Mouse (Mus musculus): Measurements from ENCODE around the gene Sema3e. TPM values are rescaled to one million over a fixed set of nuclear protein-coding genes. Genes with fewer than 3 reads are reported as not detected.

Sema3e gene
- polyA plus RNA-seq, 1 experiment from 2014 or later = 1.2 TPM

DNA sequence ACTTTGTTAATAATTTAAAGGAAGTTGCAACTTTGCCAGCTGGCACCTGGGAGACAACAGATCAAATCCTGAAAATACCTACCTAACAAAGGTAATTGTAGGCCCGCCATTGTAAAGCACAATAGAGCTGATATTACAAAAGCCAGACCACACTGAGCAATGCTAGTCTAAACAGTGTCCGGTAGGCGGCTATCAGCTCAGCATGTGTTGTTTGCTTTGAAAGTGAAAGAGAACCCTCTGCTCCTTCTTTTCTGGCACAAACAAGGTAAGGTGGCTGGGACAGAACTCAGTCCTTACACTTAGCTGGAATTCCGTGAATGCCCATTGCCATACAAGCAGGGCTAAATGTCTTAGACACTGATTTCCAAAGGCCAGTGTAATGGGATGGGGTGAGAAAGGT lies 7.0 kb downstream of the Sema3e start:
- Histone ChIP-seq H3K9ac (no peak overlapping the region), H3K9me3 (replicated peaks) (no peaks in the 10 kb centered on the region), H3K36me3 (no peaks in the 10 kb centered on the region), H3K27me3 (replicated peaks) (no peaks in the 10 kb centered on the region), H3K27ac (ENCODE audit: poor library complexity, severe bottlenecking) (no peak overlapping the region), H3K4me2 (no peak overlapping the region), H3K4me3 (no peak overlapping the region), H3K4me1 (replicated peaks) (0 out of 2 replicates have a peak, but pooled peaks cover 6% of the 10 kb centered on the region)
- no peak for ATAC-seq (ENCODE audit: insufficient number of reproducible peaks, low FRiP score)
- 33% methylated on average over 4 of the region's 4 CpGs for WGBS

DNA sequence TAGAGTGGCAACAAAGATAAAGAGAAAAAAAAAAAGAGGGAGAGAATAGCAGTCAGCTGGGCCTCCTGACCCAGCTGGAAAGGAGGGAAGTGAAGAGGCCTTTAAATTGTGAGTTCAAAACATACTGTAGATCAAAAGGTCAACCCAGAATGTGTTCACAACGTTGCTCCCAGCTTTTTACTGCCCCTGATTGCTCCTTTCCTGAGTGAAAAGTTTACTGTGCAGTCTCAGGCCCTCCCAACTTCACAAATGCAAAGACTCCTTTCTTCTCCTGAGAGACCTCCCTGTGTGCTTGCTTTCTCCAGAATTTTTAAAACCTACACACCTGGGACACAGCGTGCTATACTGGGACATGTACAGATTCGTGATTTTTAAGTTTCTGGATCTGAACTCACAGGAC lies 8.2 kb downstream of the Sema3e start:
- no peaks in the 10 kb centered on the region for H3K9me3 ChIP-seq (replicated peaks)
- no peak for ATAC-seq (ENCODE audit: insufficient number of reproducible peaks, low FRiP score)
- 41% methylated on average over 3 of the region's 3 CpGs for WGBS
- H3K36me3 ChIP-seq = no peaks in the 10 kb centered on the region
- H3K4me3 ChIP-seq = no peak overlapping the region
- no peak overlapping the region for H3K27ac ChIP-seq (ENCODE audit: poor library complexity, severe bottlenecking)
- no peak overlapping the region for H3K4me2 ChIP-seq
- H3K27me3 ChIP-seq (replicated peaks) = no peaks in the 10 kb centered on the region
- H3K9ac ChIP-seq = no peak overlapping the region
- 0 out of 2 replicates have a peak, but pooled peaks cover 6% of the 10 kb centered on the region for H3K4me1 ChIP-seq (replicated peaks)

DNA sequence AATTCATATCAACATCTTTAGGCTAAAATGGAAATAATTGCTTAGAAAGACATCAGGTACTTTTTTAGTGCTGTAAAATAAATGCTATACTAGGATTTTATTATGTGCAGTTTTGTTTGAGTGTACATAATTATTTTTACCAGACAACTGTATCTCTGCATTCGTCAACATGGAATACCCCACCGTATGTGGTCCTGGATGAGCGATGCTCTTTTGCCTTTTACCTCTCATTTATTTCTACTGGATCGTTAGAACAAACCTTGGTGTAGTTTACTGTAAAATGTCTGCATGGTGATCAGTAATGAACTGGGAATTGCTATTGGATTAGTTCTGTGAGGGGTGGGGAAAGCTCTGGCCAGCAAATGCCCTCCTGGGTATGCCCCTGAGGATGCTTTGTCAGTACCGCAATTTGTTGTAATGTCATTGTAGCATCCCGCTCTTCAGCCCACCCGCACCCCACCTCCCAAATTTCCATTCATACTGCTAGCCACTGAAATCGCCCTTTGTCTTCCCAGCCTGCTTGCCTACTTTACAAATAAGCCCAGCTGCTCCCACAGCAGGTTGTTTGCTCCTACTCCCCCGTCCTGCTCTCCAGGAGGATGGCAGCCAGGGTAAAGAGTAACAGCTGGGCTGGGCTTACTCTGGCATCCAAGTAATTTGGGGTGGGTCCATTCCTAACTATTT lies 13.9 kb downstream of the Sema3e start:
- no peaks in the 10 kb centered on the region for H3K27me3 ChIP-seq (replicated peaks)
- no peak overlapping the region for H3K4me2 ChIP-seq
- WGBS = 22% methylated on average over 9 of the region's 9 CpGs
- no peak overlapping the region for H3K4me3 ChIP-seq
- ATAC-seq (ENCODE audit: insufficient number of reproducible peaks, low FRiP score) = no peak
- no peaks in the 10 kb centered on the region for H3K4me1 ChIP-seq (replicated peaks)
- H3K9me3 ChIP-seq (replicated peaks) = no peaks in the 10 kb centered on the region
- no peaks in the 10 kb centered on the region for H3K36me3 ChIP-seq
- H3K9ac ChIP-seq = no peak overlapping the region
- H3K27ac ChIP-seq (ENCODE audit: poor library complexity, severe bottlenecking) = no peak overlapping the region

DNA sequence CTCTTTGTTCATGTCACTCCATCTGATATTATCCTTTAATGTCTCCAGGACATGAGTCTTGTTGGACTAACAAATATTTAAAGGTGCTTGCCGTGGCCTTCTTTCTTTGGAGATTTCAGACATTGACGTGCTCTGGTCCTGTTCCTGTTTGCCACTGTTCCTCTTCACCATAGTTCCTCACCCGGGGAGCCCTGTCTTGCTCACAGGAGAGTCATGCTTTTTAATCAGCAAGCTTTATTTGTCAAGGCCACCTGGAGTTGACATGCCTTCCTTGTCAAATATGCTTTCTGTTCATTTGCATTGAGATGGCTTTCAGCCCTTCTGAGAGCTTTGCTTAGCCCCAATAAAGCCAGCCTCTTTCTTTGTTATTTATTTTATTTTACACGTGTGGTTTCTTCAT lies 15.1 kb downstream of the Sema3e start:
- H3K4me2 ChIP-seq = no peak overlapping the region
- ATAC-seq (ENCODE audit: insufficient number of reproducible peaks, low FRiP score) = no peak
- no peak overlapping the region for H3K27ac ChIP-seq (ENCODE audit: poor library complexity, severe bottlenecking)
- H3K9me3 ChIP-seq (replicated peaks) = no peaks in the 10 kb centered on the region
- WGBS = 31% methylated on average over 4 of the region's 4 CpGs
- H3K27me3 ChIP-seq (replicated peaks) = no peaks in the 10 kb centered on the region
- no peaks in the 10 kb centered on the region for H3K36me3 ChIP-seq
- H3K4me1 ChIP-seq (replicated peaks) = no peaks in the 10 kb centered on the region
- H3K9ac ChIP-seq = no peak overlapping the region
- H3K4me3 ChIP-seq = no peak overlapping the region

DNA sequence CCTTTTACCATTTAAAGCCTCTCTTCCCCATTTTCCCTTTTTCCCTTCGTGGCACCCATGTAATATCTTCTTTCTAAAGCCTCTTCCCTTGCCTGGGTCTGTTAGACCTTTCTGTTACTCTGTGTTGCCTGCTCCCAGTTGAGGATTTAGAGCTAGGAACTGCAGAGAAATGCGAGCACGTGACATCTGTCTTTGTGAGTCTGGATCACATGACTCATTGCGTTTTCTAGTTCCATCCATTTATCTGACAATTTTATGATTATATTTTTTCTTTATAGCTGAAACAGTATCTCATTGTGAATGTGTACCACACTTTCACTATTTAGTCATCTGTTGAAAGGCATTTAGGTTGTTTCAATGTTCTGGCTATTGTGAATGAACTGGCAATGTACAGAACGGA lies 18.0 kb downstream of the Sema3e start:
- H3K4me2 ChIP-seq = no peak overlapping the region
- H3K27me3 ChIP-seq (replicated peaks) = no peaks in the 10 kb centered on the region
- no peaks in the 10 kb centered on the region for H3K36me3 ChIP-seq
- H3K4me3 ChIP-seq = no peak overlapping the region
- no peaks in the 10 kb centered on the region for H3K4me1 ChIP-seq (replicated peaks)
- no peak for ATAC-seq (ENCODE audit: insufficient number of reproducible peaks, low FRiP score)
- H3K27ac ChIP-seq (ENCODE audit: poor library complexity, severe bottlenecking) = no peak overlapping the region
- no peaks in the 10 kb centered on the region for H3K9me3 ChIP-seq (replicated peaks)
- 77% methylated on average over 5 of the region's 5 CpGs for WGBS
- no peak overlapping the region for H3K9ac ChIP-seq

DNA sequence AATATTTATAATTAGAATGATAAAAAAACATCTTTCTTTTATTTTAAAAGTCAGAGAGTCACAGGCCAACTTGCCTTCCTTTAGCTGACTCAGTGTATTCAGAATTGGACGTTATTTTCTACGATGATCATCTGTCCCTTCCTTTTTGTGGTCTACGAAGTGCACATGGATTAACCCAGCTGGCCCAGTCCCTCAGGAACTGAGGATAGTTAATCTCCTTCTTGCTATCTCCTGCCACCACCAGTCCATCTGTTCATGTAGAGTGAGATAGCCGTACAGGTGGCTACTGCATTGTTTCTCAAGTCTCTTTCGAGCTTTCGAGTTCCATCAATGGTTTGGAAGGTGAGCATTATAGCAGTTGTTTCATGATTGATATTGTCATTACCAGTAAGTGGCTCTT lies 18.9 kb downstream of the Sema3e start:
- no peak for ATAC-seq (ENCODE audit: insufficient number of reproducible peaks, low FRiP score)
- Histone ChIP-seq H3K27ac (ENCODE audit: poor library complexity, severe bottlenecking) (no peak overlapping the region), H3K4me2 (no peak overlapping the region), H3K4me3 (no peak overlapping the region), H3K4me1 (replicated peaks) (no peaks in the 10 kb centered on the region), H3K27me3 (replicated peaks) (no peaks in the 10 kb centered on the region), H3K9ac (no peak overlapping the region), H3K36me3 (no peaks in the 10 kb centered on the region), H3K9me3 (replicated peaks) (no peaks in the 10 kb centered on the region)
- WGBS = 82% methylated on average over 6 of the region's 6 CpGs

DNA sequence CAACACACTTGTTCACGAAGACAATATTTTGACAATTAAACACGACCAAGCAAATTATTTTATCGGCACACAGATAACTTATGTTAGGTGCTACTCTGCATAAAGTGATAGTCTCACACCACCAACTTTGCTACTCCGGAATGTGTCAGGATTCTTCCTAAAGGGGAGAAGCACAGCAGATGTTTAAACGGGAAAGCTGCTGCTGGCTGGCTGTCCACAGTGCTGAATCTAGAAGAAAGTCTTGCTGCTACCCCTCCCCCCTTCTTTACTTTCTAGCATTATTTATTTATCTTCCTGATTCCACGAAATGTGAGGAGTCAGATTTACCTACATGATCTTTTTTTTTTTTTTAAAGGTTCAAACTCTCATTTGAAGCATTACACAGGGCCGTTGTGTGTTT lies 23.6 kb downstream of the Sema3e start:
- WGBS = 28% methylated on average over 7 of the region's 7 CpGs
- no peak overlapping the region for H3K4me2 ChIP-seq

DNA sequence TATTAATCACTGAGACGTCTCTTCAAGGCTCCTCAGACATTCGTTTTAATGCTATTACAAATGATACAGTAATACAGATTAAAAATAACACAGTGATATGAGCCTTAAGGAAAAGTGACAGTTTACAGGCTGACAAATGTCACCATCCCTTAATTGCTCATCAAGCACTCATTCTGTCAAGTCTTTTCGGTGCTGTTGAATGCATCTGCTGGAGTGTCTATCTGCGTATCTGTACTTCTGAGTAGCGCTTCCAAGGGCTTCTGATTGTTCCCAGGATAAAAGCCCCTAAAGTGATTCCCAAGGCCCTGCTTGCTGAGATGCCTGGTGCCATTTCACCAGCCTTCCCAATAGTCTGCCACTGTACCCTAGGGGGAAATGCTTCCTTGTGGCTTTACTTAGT lies 29.4 kb downstream of the Sema3e start:
- no peak overlapping the region for H3K27ac ChIP-seq (ENCODE audit: poor library complexity, severe bottlenecking)

More for the DNA sequence above, 23.6 kb downstream of the Sema3e start:
- no peaks in the 10 kb centered on the region for H3K36me3 ChIP-seq
- no peak overlapping the region for H3K9ac ChIP-seq
- no peaks in the 10 kb centered on the region for H3K4me1 ChIP-seq (replicated peaks)
- no peaks in the 10 kb centered on the region for H3K27me3 ChIP-seq (replicated peaks)
- ATAC-seq (ENCODE audit: insufficient number of reproducible peaks, low FRiP score) = no peak
- H3K4me3 ChIP-seq = no peak overlapping the region
- no peak overlapping the region for H3K27ac ChIP-seq (ENCODE audit: poor library complexity, severe bottlenecking)
- no peaks in the 10 kb centered on the region for H3K9me3 ChIP-seq (replicated peaks)

DNA sequence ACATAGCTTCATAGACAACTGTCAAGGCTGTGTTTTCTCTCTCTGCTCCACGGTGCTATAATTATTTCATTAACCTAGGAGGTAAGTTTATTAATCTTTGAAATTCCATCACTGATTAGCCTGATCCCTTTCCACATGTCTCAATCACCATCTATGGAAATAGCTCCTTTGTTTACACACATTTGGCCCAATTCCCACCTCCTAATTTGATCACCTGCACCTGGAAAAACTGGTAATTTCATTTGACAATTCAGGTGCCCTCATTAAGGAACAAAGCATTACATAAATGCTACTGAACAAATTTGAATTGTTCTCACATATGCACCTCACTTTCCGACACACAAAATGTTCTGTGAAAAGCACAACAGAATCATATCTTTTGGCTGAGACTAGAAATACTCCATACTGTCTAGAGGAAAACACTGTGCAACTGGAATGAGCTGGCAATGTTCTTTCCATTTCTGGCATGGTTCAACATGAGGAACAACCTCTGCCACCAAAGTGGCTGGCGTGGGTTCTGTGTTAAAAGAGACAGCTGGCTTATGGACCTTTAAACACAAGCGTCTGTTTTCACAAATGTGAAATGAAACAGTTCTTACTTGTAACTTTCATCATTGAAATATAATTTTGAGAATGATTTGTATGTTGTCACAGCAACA lies 34.9 kb downstream of the Sema3e start:
- no peaks in the 10 kb centered on the region for H3K4me1 ChIP-seq (replicated peaks)
- 79% methylated on average over 4 of the region's 4 CpGs for WGBS
- ATAC-seq (ENCODE audit: insufficient number of reproducible peaks, low FRiP score) = no peak
- no peak overlapping the region for H3K4me2 ChIP-seq
- no peaks in the 10 kb centered on the region for H3K27me3 ChIP-seq (replicated peaks)
- H3K4me3 ChIP-seq = no peak overlapping the region
- no peaks in the 10 kb centered on the region for H3K9me3 ChIP-seq (replicated peaks)
- no peaks in the 10 kb centered on the region for H3K36me3 ChIP-seq
- no peak overlapping the region for H3K27ac ChIP-seq (ENCODE audit: poor library complexity, severe bottlenecking)
- no peak overlapping the region for H3K9ac ChIP-seq

More for the DNA sequence above, 29.4 kb downstream of the Sema3e start:
- no peak overlapping the region for H3K9ac ChIP-seq
- H3K36me3 ChIP-seq = no peaks in the 10 kb centered on the region
- H3K27me3 ChIP-seq (replicated peaks) = no peaks in the 10 kb centered on the region
- no peaks in the 10 kb centered on the region for H3K4me1 ChIP-seq (replicated peaks)
- 59% methylated on average over 5 of the region's 5 CpGs for WGBS
- no peak overlapping the region for H3K4me3 ChIP-seq
- no peak overlapping the region for H3K4me2 ChIP-seq
- no peak for ATAC-seq (ENCODE audit: insufficient number of reproducible peaks, low FRiP score)
- no peaks in the 10 kb centered on the region for H3K9me3 ChIP-seq (replicated peaks)

DNA sequence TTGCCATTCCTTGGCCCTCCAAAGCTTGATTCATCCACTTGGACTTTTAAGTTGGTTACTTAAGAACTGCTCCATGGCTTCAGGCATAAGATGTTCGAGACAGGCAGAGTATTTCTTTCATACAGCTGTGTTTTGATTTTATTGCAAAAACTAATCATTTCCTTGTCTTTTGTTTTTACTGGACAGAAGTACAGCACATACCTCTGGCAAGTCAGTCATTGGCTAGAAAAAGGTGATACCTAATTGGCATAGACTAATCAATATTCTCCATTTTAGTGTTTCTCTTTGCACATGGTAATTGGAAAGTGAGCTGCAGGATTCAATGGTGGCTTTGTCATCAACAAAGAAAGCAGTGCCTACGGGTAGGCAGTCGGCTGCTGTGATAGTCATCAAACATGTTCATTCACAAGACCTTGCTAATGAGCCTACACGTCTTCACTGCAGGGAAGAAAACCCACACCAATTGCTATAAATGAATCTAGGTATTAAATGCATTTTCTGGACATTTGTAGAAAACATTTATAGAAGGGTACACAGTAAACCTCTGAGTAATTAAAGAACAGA lies 37.9 kb downstream of the Sema3e start:
- no peak overlapping the region for H3K27ac ChIP-seq (ENCODE audit: poor library complexity, severe bottlenecking)
- no peak overlapping the region for H3K9ac ChIP-seq
- 63% methylated on average over 4 of the region's 4 CpGs for WGBS
- H3K27me3 ChIP-seq (replicated peaks) = no peaks in the 10 kb centered on the region
- H3K4me2 ChIP-seq = no peak overlapping the region
- ATAC-seq (ENCODE audit: insufficient number of reproducible peaks, low FRiP score) = no peak
- no peaks in the 10 kb centered on the region for H3K36me3 ChIP-seq
- no peak overlapping the region for H3K4me3 ChIP-seq
- H3K4me1 ChIP-seq (replicated peaks) = no peaks in the 10 kb centered on the region
- no peaks in the 10 kb centered on the region for H3K9me3 ChIP-seq (replicated peaks)

DNA sequence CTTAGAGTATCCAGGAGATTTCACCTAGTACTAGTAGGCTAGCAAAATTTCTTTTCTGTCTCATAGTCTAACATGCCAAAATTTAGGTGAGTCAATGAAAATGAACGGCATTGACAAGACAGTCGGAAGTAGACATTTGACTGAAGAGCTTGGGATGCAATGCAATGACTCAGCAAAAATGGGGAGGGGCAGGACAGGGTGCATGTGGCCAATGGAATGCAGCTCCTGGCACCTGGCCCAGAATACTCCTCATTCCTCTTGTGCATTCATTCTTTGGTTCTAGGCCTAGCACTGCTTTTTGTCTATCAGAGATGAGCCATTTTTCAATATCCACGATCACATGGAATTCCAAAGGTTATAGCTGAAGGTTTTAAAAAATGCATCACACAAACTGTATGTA lies 48.1 kb downstream of the Sema3e start:
- no peak overlapping the region for H3K9ac ChIP-seq
- no peaks in the 10 kb centered on the region for H3K4me1 ChIP-seq (replicated peaks)
- no peaks in the 10 kb centered on the region for H3K36me3 ChIP-seq
- H3K9me3 ChIP-seq (replicated peaks) = no peaks in the 10 kb centered on the region
- no peak overlapping the region for H3K27ac ChIP-seq (ENCODE audit: poor library complexity, severe bottlenecking)
- ATAC-seq (ENCODE audit: insufficient number of reproducible peaks, low FRiP score) = no peak
- no peak overlapping the region for H3K4me3 ChIP-seq
- no peak overlapping the region for H3K4me2 ChIP-seq
- 61% methylated on average over 3 of the region's 3 CpGs for WGBS
- no peaks in the 10 kb centered on the region for H3K27me3 ChIP-seq (replicated peaks)

All from heart, embryonic 12.5 days (tissue).